Mouse (Mus musculus): ENCODE data around the gene Katnbl1. TPM values are rescaled to one million over a fixed set of nuclear protein-coding genes. Genes with fewer than 3 reads are reported as not detected.

The Katnbl1 gene
- total RNA-seq, 2 experiments from 2014 or later: 11.2 to 12.5 TPM

Other genes with a start within 250 kb of the Katnbl1 start
- gene Olfr1316, start 244.2 kb upstream of the Katnbl1 start, total RNA-seq (2021): not detected
- gene Olfr1317, start 238.9 kb upstream of the Katnbl1 start, total RNA-seq (2021): not detected
- gene Olfr1318, start 225.0 kb upstream of the Katnbl1 start, total RNA-seq (2021): not detected
- 1 to 10 TPM; 2.8 to 5.9 TPM for gene Lpcat4, start 139.7 kb upstream of the Katnbl1 start, total RNA-seq (2021)
- gene Nutm1, start 119.9 kb upstream of the Katnbl1 start, total RNA-seq (2021): not detected
- 100 to 1,000 TPM; 112 to 150 TPM for gene Nop10, start 117.3 kb upstream of the Katnbl1 start, total RNA-seq (2021)
- gene Slc12a6, start 113.4 kb upstream of the Katnbl1 start, total RNA-seq (2021): 10 to 100 TPM; 32.1 to 36.1 TPM
- under 1 TPM in 1 of 2 experiments, not detected in 1; 0.26 TPM for gene Gm21985, start 112.9 kb upstream of the Katnbl1 start, total RNA-seq (2021)
- gene Emc4, start 11.2 kb upstream of the Katnbl1 start, total RNA-seq (2021): 10 to 100 TPM; 91.4 to 92.6 TPM
- 10 to 100 TPM; 32.8 to 35.5 TPM for gene Emc7, start 75.8 kb downstream of the Katnbl1 start, total RNA-seq (2021)
- not detected for gene Chrm5, start 101.6 kb downstream of the Katnbl1 start, total RNA-seq (2021)
- 10 to 100 TPM; 17.5 to 20.5 TPM for gene Aven, start 113.8 kb downstream of the Katnbl1 start, total RNA-seq (2021)

Data from adrenal gland, postnatal 36 days (tissue).